10 mouse cellular contexts compared by ENCODE assay signal in the genomic region with DNA sequence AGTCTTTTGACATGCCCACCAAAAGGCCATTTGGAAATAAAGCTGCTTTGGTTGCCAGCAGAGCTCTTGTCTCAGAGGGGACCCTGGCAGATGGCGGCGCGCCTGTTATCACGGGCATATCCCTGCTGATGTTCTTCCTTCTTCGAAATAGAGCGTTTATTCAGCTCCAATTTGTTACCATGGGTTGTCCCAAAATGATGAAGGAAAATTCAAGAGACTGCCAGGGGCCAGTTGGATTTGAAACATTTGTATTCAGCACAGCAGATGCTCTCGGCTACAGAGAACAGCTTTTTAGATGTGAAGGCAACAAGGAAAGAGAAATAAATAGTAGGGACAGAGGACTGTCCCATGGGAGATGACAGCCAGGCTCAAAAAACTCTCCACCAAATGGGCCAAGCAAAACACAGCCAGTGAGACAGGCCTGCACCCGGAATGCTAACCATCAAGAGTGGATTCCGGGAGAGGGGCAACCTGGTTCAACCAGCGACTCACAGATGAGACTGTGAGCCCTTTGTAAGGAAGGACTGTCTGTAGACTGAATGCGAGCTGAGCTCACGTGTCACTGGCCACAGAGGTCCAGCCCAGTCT. TPM values are rescaled to one million over a fixed set of nuclear protein-coding genes. Genes with fewer than 3 reads are reported as not detected.
DNase-seq lines count a peak whose midpoint lies in the region; ATAC-seq and TF ChIP-seq lines count a peak whose summit lies in the region.
"Had no signal": no experiment of that assay in that cellular context is flagged by ENCODE, and none has a peak within 500 bp of the region (broad histone marks: within the 10 kb centered on the region; RNA-seq: fewer than 3 reads in every experiment).

No protein-coding gene starts in this region.

- intact Hi-C loops in gastrocnemius, postnatal 14 days (cut with DNase I; ENCODE audit: low total_unique reads): no loop called here

- 85% methylated on average over 12 of the region's 12 CpGs for WGBS in kidney, adult 2 months
- WGBS in hindbrain, embryonic 14.5 days: 38% methylated on average over 12 of the region's 12 CpGs
- 61% methylated on average over 12 of the region's 12 CpGs for WGBS in midbrain, embryonic 16.5 days

- H3K27ac ChIP-seq in kidney, adult 2 months (ENCODE audit: insufficient read depth, low read depth, low read length): no peak overlapping the region
- H3K27ac ChIP-seq in hindbrain, embryonic 14.5 days: peak overlapping the region; percentile 65
- H3K27ac ChIP-seq in midbrain, embryonic 16.5 days (ENCODE audit: low read length): peak overlapping the region; percentile 31

- no peaks in the 10 kb centered on the region for H3K36me3 ChIP-seq in kidney, adult 2 months (ENCODE audit: control insufficient read depth, insufficient read depth, low read length)
- H3K36me3 ChIP-seq in hindbrain, embryonic 14.5 days (replicated peaks; ENCODE audit: control insufficient read depth, insufficient read depth): no peaks in the 10 kb centered on the region
- no peaks in the 10 kb centered on the region for H3K36me3 ChIP-seq in midbrain, embryonic 16.5 days (ENCODE audit: control insufficient read depth, insufficient read depth, low read length)

- H3K4me2 ChIP-seq in hindbrain, embryonic 14.5 days (replicated peaks): no peak overlapping the region
- no peak overlapping the region for H3K4me2 ChIP-seq in midbrain, embryonic 16.5 days (ENCODE audit: low read length)

- TF ChIP-seq CTCF in kidney, adult 2 months (conservative IDR thresholded peaks at IDR 0.05; ENCODE audit: insufficient read depth, insufficient read length, low read depth, low read length): no peak

- TF ChIP-seq POLR2A in kidney, adult 2 months (IDR thresholded peaks at IDR 0.05; ENCODE audit: low read depth, low read length): no peak

- peak; percentile 43 for DNase-seq in kidney, adult 2 months
- DNase-seq in kidney, postnatal 4 days: no peak
- peak; percentile 31 to 61 for DNase-seq in cerebellum, postnatal 25 days
- no peak for DNase-seq in hindbrain, embryonic 14.5 days (ENCODE audit: low spot score)
- no peak for DNase-seq in adrenal gland, postnatal 4 days (ENCODE audit: low spot score in 2 of 2)
- DNase-seq in embryo, embryonic 10.5 days (ENCODE audit: low spot score): no peak
- DNase-seq in gastrocnemius, postnatal 14 days: no peak

- no peaks in the 10 kb centered on the region for H3K4me1 ChIP-seq in kidney, adult 2 months (ENCODE audit: control insufficient read depth, insufficient read depth, low read length)
- H3K4me1 ChIP-seq in hindbrain, embryonic 14.5 days (replicated peaks; ENCODE audit: control insufficient read depth, insufficient read depth, low read length): 0 out of 2 replicates have a peak, but pooled peaks cover 5% of the 10 kb centered on the region
- H3K4me1 ChIP-seq in midbrain, embryonic 16.5 days (ENCODE audit: control insufficient read depth, insufficient read depth, low read length): no peaks in the 10 kb centered on the region; the same call in 1 of the 2 replicates

- ATAC-seq in hindbrain, embryonic 14.5 days (ENCODE audit: low FRiP score): peak; percentile 37; the same call in 1 of the 2 replicates
- no peak for ATAC-seq in midbrain, embryonic 16.5 days

- no peaks in the 10 kb centered on the region for H3K27me3 ChIP-seq in kidney, adult 2 months (replicated peaks; ENCODE audit: control insufficient read depth, insufficient read depth, low read length)
- H3K27me3 ChIP-seq in hindbrain, embryonic 14.5 days (ENCODE audit: control insufficient read depth, insufficient read depth, low read length): no peaks in the 10 kb centered on the region
- H3K27me3 ChIP-seq in midbrain, embryonic 16.5 days (ENCODE audit: control insufficient read depth, insufficient read depth, low read depth, low read length): no peaks in the 10 kb centered on the region

- H3K9me3 ChIP-seq in hindbrain, embryonic 14.5 days (ENCODE audit: control insufficient read depth, low read length): no peaks in the 10 kb centered on the region
- no peaks in the 10 kb centered on the region for H3K9me3 ChIP-seq in midbrain, embryonic 16.5 days (replicated peaks; ENCODE audit: control insufficient read depth, low read length, poor library complexity, severe bottlenecking)

- no peak overlapping the region for H3K4me3 ChIP-seq in kidney, adult 2 months (ENCODE audit: insufficient read depth, low read depth, low read length)
- no peak overlapping the region for H3K4me3 ChIP-seq in hindbrain, embryonic 14.5 days (replicated peaks; ENCODE audit: low read length)
- H3K4me3 ChIP-seq in midbrain, embryonic 16.5 days (ENCODE audit: low read depth, low read length): no peak overlapping the region

- no peak overlapping the region for H3K9ac ChIP-seq in hindbrain, embryonic 14.5 days
- H3K9ac ChIP-seq in midbrain, embryonic 16.5 days (ENCODE audit: low read depth, low read length): no peak overlapping the region

RNA-seq across cellular contexts. Expression of gene Tdgf1, which starts 12.0 kb away (rescaled TPM):
- polyA plus RNA-seq in kidney, adult 2 months (2012; rRNA removed): not detected in 2 replicates
- 0.14 and 0.40 TPM in 2 replicates for polyA plus RNA-seq in hindbrain, embryonic 14.5 days (2014; fragmentation: Nextera tagmentation; extraction: Ambion mirVana)
- polyA plus RNA-seq in midbrain, embryonic 16.5 days (2015; fragmentation: Nextera tagmentation; extraction: Ambion mirVana): not detected in 2 replicates
- total RNA-seq in adrenal gland, postnatal 4 days (2021): under 1 TPM in 1 of 2 experiments, not detected in 1; 0.17 TPM
- total RNA-seq in gastrocnemius, postnatal 14 days (2021): not detected
- polyA plus RNA-seq: small intestine, adult 2 months had no signal

RNA-seq across cellular contexts. Expression of gene Fam240a, which starts 17.3 kb away (rescaled TPM):
- polyA plus RNA-seq in kidney, adult 2 months (2012; rRNA removed): not detected in 2 replicates
- polyA plus RNA-seq in hindbrain, embryonic 14.5 days (2014; fragmentation: Nextera tagmentation; extraction: Ambion mirVana): not detected in 2 replicates
- not detected in 2 replicates for polyA plus RNA-seq in midbrain, embryonic 16.5 days (2015; fragmentation: Nextera tagmentation; extraction: Ambion mirVana)
- total RNA-seq in adrenal gland, postnatal 4 days (2021): not detected
- total RNA-seq in gastrocnemius, postnatal 14 days (2021): 1 to 10 TPM in 1 of 2 experiments, under 1 TPM in 1; 0.78 to 2.6 TPM
- total RNA-seq: left cerebral cortex, adult 8-10 months had no signal
- polyA plus RNA-seq: small intestine, adult 2 months had no signal

RNA-seq across cellular contexts. Expression of gene Lrrc2, which starts 17.4 kb away (rescaled TPM):
- polyA plus RNA-seq in kidney, adult 2 months (2012; rRNA removed): 0.05 and 0.56 TPM in 2 replicates
- 0.86 and 1.0 TPM in 2 replicates for polyA plus RNA-seq in hindbrain, embryonic 14.5 days (2014; fragmentation: Nextera tagmentation; extraction: Ambion mirVana)
- 0.29 and 1.2 TPM in 2 replicates for polyA plus RNA-seq in midbrain, embryonic 16.5 days (2015; fragmentation: Nextera tagmentation; extraction: Ambion mirVana)
- 1 to 10 TPM; 3.8 to 3.9 TPM for total RNA-seq in adrenal gland, postnatal 4 days (2021)
- 10 to 100 TPM; 23.7 to 24.1 TPM for total RNA-seq in gastrocnemius, postnatal 14 days (2021)
- polyA plus RNA-seq: small intestine, adult 2 months had no signal

RNA-seq across cellular contexts. Expression of gene Tmie, which starts 54.0 kb away (rescaled TPM):
- polyA plus RNA-seq in kidney, adult 2 months (2012; rRNA removed): 7.9 and 9.5 TPM in 2 replicates
- polyA plus RNA-seq in hindbrain, embryonic 14.5 days (2014; fragmentation: Nextera tagmentation; extraction: Ambion mirVana): 2.3 and 2.4 TPM in 2 replicates
- polyA plus RNA-seq in midbrain, embryonic 16.5 days (2015; fragmentation: Nextera tagmentation; extraction: Ambion mirVana): 4.0 and 5.7 TPM in 2 replicates
- 1 to 10 TPM; 1.9 to 3.5 TPM for total RNA-seq in adrenal gland, postnatal 4 days (2021)
- total RNA-seq in gastrocnemius, postnatal 14 days (2021): under 1 TPM; 0.55 to 0.62 TPM

RNA-seq across cellular contexts. Expression of gene Als2cl, which starts 54.3 kb away (rescaled TPM):
- polyA plus RNA-seq in kidney, adult 2 months (2012; rRNA removed): 32.3 and 40.8 TPM in 2 replicates
- 1.4 and 1.9 TPM in 2 replicates for polyA plus RNA-seq in hindbrain, embryonic 14.5 days (2014; fragmentation: Nextera tagmentation; extraction: Ambion mirVana)
- polyA plus RNA-seq in midbrain, embryonic 16.5 days (2015; fragmentation: Nextera tagmentation; extraction: Ambion mirVana): 2.5 and 2.7 TPM in 2 replicates
- total RNA-seq in adrenal gland, postnatal 4 days (2021): 10 to 100 TPM; 22.0 to 22.5 TPM
- total RNA-seq in gastrocnemius, postnatal 14 days (2021): 1 to 10 TPM; 4.0 to 9.5 TPM

Comparison
In these comparisons a context has a peak if more than half of its experiments do, and no peak if none do; other contexts are left out.
1. DNase-seq: peak in kidney, adult 2 months (single experiment) and cerebellum, postnatal 25 days (2 of 2); none in kidney, postnatal 4 days (0 of 2), hindbrain, embryonic 14.5 days (single experiment), adrenal gland, postnatal 4 days (0 of 2), embryo, embryonic 10.5 days (single experiment) and gastrocnemius, postnatal 14 days (single experiment).